Mouse (Mus musculus) intestine, embryonic 16.5 days (tissue): Measurements from ENCODE around the gene Wdr24. TPM values are rescaled to one million over a fixed set of nuclear protein-coding genes. Genes with fewer than 3 reads are reported as not detected.

Source experiments
- ATAC-seq: fragments of 200-750 bp; cut with Nextera tagmentation; 2 replicates; pipeline ENCODE4 v1.8.0; 2017; ENCODE audit warnings: moderate TSS enrichment, moderate library complexity
- H3K27ac ChIP-seq: fragments of 300-500 bp; sonication (generic); 2 replicates; pipeline ENCODE4 v1.5.1; 2014; ENCODE audit warnings: mild to moderate bottlenecking, low read length
- H3K27me3 ChIP-seq: fragments of 300-500 bp; sonication (generic); replicated peaks from 2 replicates; pipeline ENCODE4 v1.6.1; 2014; ENCODE audit warnings: low read length, control low read depth, mixed read lengths; ENCODE audit not compliant: control insufficient read depth, insufficient read depth
- H3K36me3 ChIP-seq: fragments of 300-500 bp; sonication (generic); 2 replicates; pipeline ENCODE4 v1.6.1; 2014; ENCODE audit warnings: low read length, control low read depth; ENCODE audit not compliant: control insufficient read depth, insufficient read depth
- H3K4me1 ChIP-seq: fragments of 300-500 bp; sonication (generic); 2 replicates; pipeline ENCODE4 v1.6.1; 2014; ENCODE audit warnings: low read length, control low read depth, mixed read lengths; ENCODE audit not compliant: control insufficient read depth, insufficient read depth
- H3K4me2 ChIP-seq: fragments of 300-500 bp; sonication (generic); 2 replicates; pipeline ENCODE4 v1.6.1; 2014; ENCODE audit warnings: low read depth, low read length, control low read depth
- H3K4me3 ChIP-seq: fragments of 300-500 bp; sonication (generic); 2 replicates; pipeline ENCODE4 v1.5.1; 2014; ENCODE audit warnings: mild to moderate bottlenecking, low read length
- H3K9ac ChIP-seq: fragments of 300-500 bp; sonication (generic); 2 replicates; pipeline ENCODE4 v1.6.1; 2014; ENCODE audit warnings: low read depth, low read length
- H3K9me3 ChIP-seq: fragments of 300-500 bp; sonication (generic); 2 replicates; pipeline ENCODE4 v1.6.1; 2016; ENCODE audit warnings: low read length, control low read depth; ENCODE audit not compliant: control insufficient read depth
- WGBS: fragments of 180-500 bp; shearing (Covaris S2); extraction: QIAGEN DNeasy Blood & Tissue Kit; methylation state at CpG from one replicate; pipeline ENCODE4 v1.1.7; 2014; 5-methylcytosine and 5-hydroxymethylcytosine counted together
- polyA plus RNA-seq: library from polyadenylated mRNA; unstranded; fragments of >200 nt; fragmentation: Nextera tagmentation; extraction: Ambion mirVana; gene quantifications from 2 replicates; pipeline ENCODE4 v1.2.1, GENCODE M21; 2015

Gene Wdr24
- polyA plus RNA-seq, 1 experiment from 2014 or later: 25.5 TPM

DNA sequence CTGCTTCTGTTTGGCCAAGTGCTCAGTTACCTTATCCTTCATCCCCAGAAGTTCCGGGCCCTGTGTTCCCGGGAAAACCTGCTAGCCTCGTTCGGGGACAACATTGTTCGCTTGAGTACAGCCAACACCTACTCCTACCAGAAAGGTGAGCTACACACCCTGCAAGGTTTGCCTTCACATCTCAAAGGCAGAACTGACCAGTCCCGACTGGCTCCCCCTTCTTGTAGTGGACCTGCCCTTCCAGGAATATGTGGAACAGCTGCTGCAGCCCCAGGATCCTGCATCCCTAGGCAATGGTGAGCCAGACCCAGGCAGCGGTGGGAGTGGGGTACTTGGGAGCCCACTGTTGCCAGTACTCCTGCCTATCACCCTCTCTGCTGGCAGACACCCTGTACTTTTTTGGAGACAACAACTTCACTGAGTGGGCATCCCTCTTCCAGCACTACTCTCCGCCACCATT lies 6.2 kb downstream of the Wdr24 start:
- 39% methylated on average over 8 of the region's 8 CpGs for WGBS
- peak overlapping the region; percentile 93 for H3K27ac ChIP-seq
- no peaks in the 10 kb centered on the region for H3K27me3 ChIP-seq
- H3K4me3 ChIP-seq: peak overlapping the region; percentile 69
- peak overlapping the region; percentile 67 for H3K4me2 ChIP-seq
- H3K36me3 ChIP-seq: peaks cover 15% of the 10 kb centered on the region
- peak overlapping the region; percentile 82 for H3K9ac ChIP-seq
- H3K9me3 ChIP-seq: no peaks in the 10 kb centered on the region
- no peak for ATAC-seq
- peaks cover 50% of the 10 kb centered on the region for H3K4me1 ChIP-seq

DNA sequence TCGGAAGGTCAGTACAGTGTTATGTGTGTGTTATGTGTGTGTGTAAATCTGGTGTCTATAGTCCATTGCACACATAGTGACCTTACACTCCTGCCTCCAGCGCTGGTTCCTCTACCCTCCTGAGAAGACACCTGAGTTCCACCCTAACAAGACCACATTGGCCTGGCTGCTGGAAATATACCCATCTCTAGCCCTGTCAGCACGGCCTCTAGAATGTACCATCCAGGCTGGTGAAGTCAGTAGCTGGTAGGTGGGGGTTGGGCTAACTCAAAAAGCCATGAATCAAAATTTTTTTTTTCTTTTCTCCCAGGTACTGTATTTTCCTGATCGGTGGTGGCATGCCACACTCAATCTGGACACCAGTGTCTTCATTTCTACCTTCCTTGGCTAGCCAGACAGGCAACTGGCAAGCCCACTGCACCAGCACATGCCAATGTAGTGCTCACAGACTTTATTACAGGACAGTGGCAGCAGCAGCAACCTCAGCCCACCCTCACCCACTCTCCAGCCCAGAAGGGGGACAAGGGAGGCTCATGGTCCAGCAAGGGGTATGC lies 6.8 kb downstream of the Wdr24 start:
- Histone ChIP-seq H3K36me3 (peaks cover 15% of the 10 kb centered on the region), H3K4me1 (peaks cover 50% of the 10 kb centered on the region), H3K27me3 (no peaks in the 10 kb centered on the region), H3K9me3 (no peaks in the 10 kb centered on the region), H3K9ac (0 out of 2 replicates have a peak overlapping the region, but pooled peaks have one; percentile 82), H3K4me3 (peak overlapping the region; percentile 69), H3K4me2 (peak overlapping the region; percentile 67), H3K27ac (0 out of 2 replicates have a peak overlapping the region, but pooled peaks have one; percentile 93)
- no peak for ATAC-seq
- WGBS: 80% methylated on average over 4 of the region's 4 CpGs

DNA sequence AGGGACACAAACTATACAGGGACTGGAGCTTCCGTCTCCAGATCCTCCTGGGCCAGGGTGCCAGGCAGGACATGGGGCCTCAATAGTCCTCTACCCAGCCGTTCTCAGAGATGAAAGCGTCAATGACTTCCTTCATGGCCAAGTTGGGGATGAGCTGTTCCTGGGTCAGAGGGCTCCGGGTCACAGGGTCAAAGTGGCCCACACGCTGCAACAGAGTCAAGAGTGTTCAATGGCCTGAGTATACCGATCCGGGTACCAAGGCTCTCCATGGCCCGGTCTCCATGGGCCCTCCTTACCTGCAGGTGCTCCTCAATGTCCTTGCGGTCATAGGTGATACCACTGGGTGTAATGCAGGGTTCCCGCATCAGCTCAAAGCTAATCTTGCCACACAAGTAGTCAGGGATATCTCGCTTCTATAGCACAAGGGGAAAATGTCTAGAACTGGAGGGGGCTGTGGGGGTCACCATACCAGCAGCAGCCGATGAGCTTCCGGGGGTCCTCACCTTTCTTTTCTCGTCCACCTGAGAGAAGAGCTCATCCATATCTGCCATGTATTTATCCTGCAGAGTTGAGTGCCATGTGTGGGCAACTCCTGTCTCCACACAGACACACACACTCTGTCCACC lies 7.5 kb downstream of the Wdr24 start:
- Histone ChIP-seq H3K27ac (no peak overlapping the region), H3K9ac (peak overlapping the region; percentile 90; the same call in 1 of the 2 replicates)

GRCm38 (mm10) chr17:25831451-25832281 lies 8.2 kb downstream of the Wdr24 start:
- Histone ChIP-seq H3K27ac (peak overlapping the region; percentile 93), H3K27me3 (no peaks in the 10 kb centered on the region), H3K9ac (peak overlapping the region; percentile 90), H3K4me2 (peak overlapping the region; percentile 98), H3K4me3 (peak overlapping the region; percentile 85), H3K9me3 (no peaks in the 10 kb centered on the region), H3K4me1 (peaks cover 61% of the 10 kb centered on the region), H3K36me3 (peaks cover 10% of the 10 kb centered on the region)
- no peak for ATAC-seq
- WGBS: 45% methylated on average over 21 of the region's 21 CpGs

More for the DNA sequence above, 7.5 kb downstream of the Wdr24 start:
- H3K4me3 ChIP-seq: peak overlapping the region; percentile 85
- 82% methylated on average over 14 of the region's 14 CpGs for WGBS
- ATAC-seq: no peak
- H3K9me3 ChIP-seq: no peaks in the 10 kb centered on the region
- H3K4me2 ChIP-seq: peak overlapping the region; percentile 98
- no peaks in the 10 kb centered on the region for H3K27me3 ChIP-seq
- peaks cover 54% of the 10 kb centered on the region for H3K4me1 ChIP-seq
- peaks cover 15% of the 10 kb centered on the region for H3K36me3 ChIP-seq

- H3K9ac ChIP-seq: peak overlapping the region; percentile 90
- no peaks in the 10 kb centered on the region for H3K9me3 ChIP-seq
- H3K27ac ChIP-seq: peak overlapping the region; percentile 97
- H3K27me3 ChIP-seq: no peaks in the 10 kb centered on the region
- H3K4me1 ChIP-seq: peaks cover 70% of the 10 kb centered on the region
- WGBS: under 1% methylated on average over 77 of the region's 77 CpGs
- peak overlapping the region; percentile 85 for H3K4me3 ChIP-seq
- ATAC-seq: peak; percentile 89
- peaks cover 10% of the 10 kb centered on the region for H3K36me3 ChIP-seq
- H3K4me2 ChIP-seq: peak overlapping the region; percentile 98
Observed at GRCm38 (mm10) chr17:25832436-25833290, 9.2 kb downstream of the Wdr24 start.

DNA sequence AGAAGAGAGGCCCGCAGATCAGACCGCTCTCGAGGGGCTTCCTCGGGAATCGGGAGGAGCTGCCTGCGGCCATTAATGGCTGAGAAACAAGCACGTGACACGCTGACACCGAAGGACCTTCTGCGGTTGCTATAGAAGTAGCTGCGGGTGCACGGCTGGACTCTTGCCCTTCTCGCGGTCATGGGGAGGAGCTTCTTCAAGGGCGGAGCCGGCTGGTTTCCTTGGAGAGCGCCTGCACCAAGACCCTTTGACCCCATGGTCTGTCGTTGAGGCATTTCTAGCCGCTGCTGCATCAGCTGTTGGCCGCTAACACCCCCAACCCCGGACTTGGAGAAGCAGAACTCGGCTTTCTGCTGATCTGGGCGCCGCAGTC lies 9.8 kb downstream of the Wdr24 start, which contains the start of gene Stub1:
Gene Stub1 (minus strand): TSS at position 114 of the 373 bp plus-strand sequence.
- peak within 1 kb of the TSS; percentile 97 for H3K27ac ChIP-seq
- ATAC-seq: peak; percentile 78
- peak within 1 kb of the TSS; percentile 98 for H3K4me2 ChIP-seq
- peaks cover 71% of the 10 kb centered on the region for H3K4me1 ChIP-seq
- no peaks in the 10 kb centered on the region for H3K9me3 ChIP-seq
- H3K27me3 ChIP-seq: no peaks in the 10 kb centered on the region
- H3K36me3 ChIP-seq: peaks cover 10% of the 10 kb centered on the region
- peak within 1 kb of the TSS; percentile 90 for H3K9ac ChIP-seq
- WGBS: under 1% methylated on average over 24 of the region's 24 CpGs
- H3K4me3 ChIP-seq: peak within 1 kb of the TSS; percentile 85

DNA sequence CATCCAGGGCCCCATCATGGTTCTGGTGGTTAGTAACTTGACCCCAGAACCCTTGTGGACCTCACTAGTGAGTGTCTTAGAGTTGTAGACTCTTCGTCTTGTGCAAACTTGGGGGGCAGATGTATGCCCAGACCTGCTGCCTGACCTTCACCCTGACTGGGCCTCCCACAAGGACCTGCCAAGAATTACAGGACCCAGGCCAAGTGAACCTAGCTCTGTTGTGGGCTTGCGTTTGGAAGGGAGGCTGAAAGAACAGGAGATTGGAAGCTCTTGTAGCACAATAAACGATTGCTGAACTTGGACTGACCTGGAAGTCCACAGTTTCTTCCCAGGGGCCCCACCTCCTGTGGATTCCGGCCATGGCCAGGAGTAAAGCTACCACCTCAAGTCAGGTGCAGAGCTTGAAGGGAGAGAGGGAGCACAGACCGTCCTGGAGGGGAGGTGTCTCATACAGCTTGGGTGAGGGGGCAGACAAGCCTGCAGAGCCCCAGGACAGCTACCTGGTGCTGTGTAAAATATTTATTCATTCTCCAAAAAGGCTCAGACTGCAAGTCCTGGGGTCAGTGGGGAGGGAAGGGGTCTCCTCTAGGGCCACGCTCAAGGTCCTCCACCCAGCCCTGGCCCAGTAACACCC lies 10.7 kb downstream of the Wdr24 start:
- peaks cover 67% of the 10 kb centered on the region for H3K4me1 ChIP-seq
- no peak for ATAC-seq
- no peaks in the 10 kb centered on the region for H3K9me3 ChIP-seq
- peaks cover 11% of the 10 kb centered on the region for H3K36me3 ChIP-seq
- H3K27me3 ChIP-seq: no peaks in the 10 kb centered on the region
- 16% methylated on average over 6 of the region's 6 CpGs for whole genome bisulfite sequencing
- peak overlapping the region; percentile 85 for H3K4me3 ChIP-seq
- peak overlapping the region; percentile 86 for H3K9ac ChIP-seq
- peak overlapping the region; percentile 97 for H3K27ac ChIP-seq
- H3K4me2 ChIP-seq: peak overlapping the region; percentile 94

DNA sequence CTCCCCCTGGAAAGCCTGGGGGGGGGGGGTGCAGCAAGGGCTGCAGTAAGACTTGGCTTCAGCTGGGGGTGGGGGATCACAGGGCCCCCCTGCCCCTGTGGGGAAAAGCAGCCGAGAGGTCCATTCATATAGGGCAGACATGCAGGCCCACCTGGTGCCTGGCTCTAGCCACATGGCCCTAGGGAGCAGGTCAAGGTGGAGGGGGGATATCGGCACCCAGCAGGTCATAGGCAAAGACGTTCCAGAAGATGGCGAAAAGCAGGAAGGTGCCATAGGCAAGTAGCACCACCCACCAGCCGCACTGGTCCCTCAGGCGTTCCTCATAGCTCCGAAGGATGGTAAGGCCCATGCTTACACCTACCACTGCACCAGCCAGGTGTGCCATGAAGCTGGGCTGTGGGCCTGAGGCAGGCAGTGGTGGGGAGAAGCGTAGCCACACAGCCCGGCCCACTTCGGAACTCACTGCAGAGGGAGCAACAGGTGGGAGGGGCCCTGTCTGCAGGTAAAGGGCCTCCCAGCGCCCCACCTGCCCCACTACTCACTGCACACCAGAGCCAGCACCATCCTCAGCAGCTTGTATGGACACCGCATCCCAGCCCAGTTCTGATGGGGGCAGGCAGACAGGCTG lies 11.3 kb downstream of the Wdr24 start:
- no peaks in the 10 kb centered on the region for H3K27me3 ChIP-seq
- peak overlapping the region; percentile 94 for H3K4me2 ChIP-seq
- peak overlapping the region; percentile 85 for H3K4me3 ChIP-seq
- H3K4me1 ChIP-seq: peaks cover 65% of the 10 kb centered on the region
- no peaks in the 10 kb centered on the region for H3K9me3 ChIP-seq
- WGBS: 71% methylated on average over 12 of the region's 12 CpGs
- ATAC-seq: no peak
- H3K27ac ChIP-seq: peak overlapping the region; percentile 97
- H3K36me3 ChIP-seq: peaks cover 15% of the 10 kb centered on the region
- H3K9ac ChIP-seq: peak overlapping the region; percentile 86
